Mouse (Mus musculus) embryonic facial prominence, embryonic 14.5 days (tissue): Measurements from ENCODE around the gene Tecpr2. TPM values are rescaled to one million over a fixed set of nuclear protein-coding genes. Genes with fewer than 3 reads are reported as not detected.

Experiments used
- ATAC-seq: fragments of 200-750 bp; cut with Nextera tagmentation; 2 replicates; pipeline ENCODE4 v1.8.0; 2017; ENCODE audit warnings: low read depth, moderate number of reproducible peaks, moderate TSS enrichment
- DNase-seq: peaks from one replicate; pipeline ENCODE4 v3.0.0-alpha.2; 2015; ENCODE audit warnings: low spot score
- H3K27ac ChIP-seq: fragments of 300-500 bp; sonication (generic); replicated peaks from 2 replicates; pipeline ENCODE4 v1.5.1; 2014; ENCODE audit warnings: low read depth, mild to moderate bottlenecking, low read length, moderate library complexity
- H3K27me3 ChIP-seq: fragments of 300-500 bp; sonication (generic); replicated peaks from 2 replicates; pipeline ENCODE4 v1.6.1; 2014; ENCODE audit warnings: low read length; ENCODE audit not compliant: control insufficient read depth, insufficient read depth
- H3K36me3 ChIP-seq: fragments of 300-500 bp; sonication (generic); 2 replicates; pipeline ENCODE4 v1.6.1; 2014; ENCODE audit warnings: low read length, mixed read lengths; ENCODE audit not compliant: control insufficient read depth, insufficient read depth
- H3K4me1 ChIP-seq: fragments of 300-500 bp; sonication (generic); 2 replicates; pipeline ENCODE4 v1.6.1; 2014; ENCODE audit warnings: antibody characterized with exemption, low read length; ENCODE audit not compliant: control insufficient read depth, insufficient read depth
- H3K4me2 ChIP-seq: fragments of 300-500 bp; sonication (generic); 2 replicates; pipeline ENCODE4 v1.6.1; 2014; ENCODE audit warnings: low read depth, mild to moderate bottlenecking, low read length, moderate library complexity, mixed read lengths
- H3K4me3 ChIP-seq: fragments of 300-500 bp; sonication (generic); 2 replicates; pipeline ENCODE4 v1.5.1; 2014; ENCODE audit warnings: low read depth, mild to moderate bottlenecking, low read length
- H3K9ac ChIP-seq: fragments of 300-500 bp; sonication (generic); 2 replicates; pipeline ENCODE4 v1.6.1; 2014; ENCODE audit warnings: low read depth, mild to moderate bottlenecking, low read length, moderate library complexity, mixed read lengths
- H3K9me3 ChIP-seq: fragments of 300-500 bp; sonication (generic); 2 replicates; pipeline ENCODE4 v1.6.1; 2016; ENCODE audit warnings: low read length; ENCODE audit not compliant: control insufficient read depth
- WGBS: fragments of 180-500 bp; shearing (Covaris S2); extraction: QIAGEN DNeasy Blood & Tissue Kit; methylation state at CpG from one replicate; pipeline ENCODE4 v1.1.7; 2014; 5-methylcytosine and 5-hydroxymethylcytosine counted together
- polyA plus RNA-seq: library from polyadenylated mRNA; unstranded; fragments of >200 nt; fragmentation: Nextera tagmentation; extraction: Ambion mirVana; gene quantifications from 2 replicates; pipeline ENCODE4 v1.2.1, GENCODE M21; 2014

Tecpr2 gene
- polyA plus RNA-seq, 1 experiment from 2014 or later, result 4.3 TPM

DNA sequence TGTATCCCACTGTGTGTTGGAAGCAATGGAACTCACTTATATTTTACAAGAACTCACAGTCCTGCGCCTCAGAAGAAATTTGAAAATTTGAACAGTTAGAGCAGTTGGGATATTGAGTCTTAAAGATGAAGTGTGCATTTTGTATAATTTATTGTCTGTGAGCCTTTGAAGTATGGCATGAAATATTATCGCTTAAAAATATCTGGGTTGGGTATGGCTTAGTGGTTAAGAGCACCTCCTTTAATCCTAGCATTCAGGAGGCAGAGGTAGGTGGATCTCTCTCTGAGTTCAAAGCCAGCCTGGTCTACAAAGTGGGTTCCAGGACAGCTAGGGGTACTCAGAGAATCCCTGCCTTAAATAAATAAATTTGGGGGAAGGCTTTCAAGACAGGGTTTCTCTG lies 130.0 kb downstream of the Tecpr2 start:
- Histone ChIP-seq H3K9ac (no peak overlapping the region), H3K4me1 (no peaks in the 10 kb centered on the region), H3K27me3 (no peaks in the 10 kb centered on the region), H3K36me3 (no peaks in the 10 kb centered on the region), H3K4me3 (no peak overlapping the region), H3K9me3 (no peaks in the 10 kb centered on the region), H3K27ac (no peak overlapping the region), H3K4me2 (no peak overlapping the region)
- DNase-seq (no peak), ATAC-seq (no peak)
- 80% methylated on average over 2 of the region's 2 CpGs for WGBS

DNA sequence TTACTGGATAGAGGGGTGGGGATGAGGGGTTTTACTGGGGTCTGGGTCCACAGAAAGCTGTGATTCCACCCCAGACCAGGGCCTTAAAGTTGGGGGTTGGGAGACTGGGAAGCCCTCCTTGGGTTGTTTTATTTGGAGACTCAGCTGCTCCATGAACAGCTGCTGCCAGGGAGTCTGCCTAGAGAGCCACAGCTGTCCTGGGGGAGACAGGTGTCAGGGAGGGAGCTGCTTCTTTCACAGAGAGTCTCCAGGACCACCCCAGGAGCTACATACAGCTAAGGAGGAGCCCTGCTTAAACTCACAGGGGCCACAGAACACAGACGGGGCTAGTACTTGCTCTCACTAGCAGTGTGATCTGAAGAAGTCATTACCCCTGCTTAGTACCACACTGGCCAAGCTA lies 132.1 kb downstream of the Tecpr2 start:
- peak; percentile 81 for DNase-seq
- H3K4me2 ChIP-seq, result no peak overlapping the region
- peak; percentile 82 for ATAC-seq
- no peaks in the 10 kb centered on the region for H3K4me1 ChIP-seq
- WGBS, result 16% methylated on average over 1 of the region's 1 CpGs
- no peaks in the 10 kb centered on the region for H3K27me3 ChIP-seq
- no peak overlapping the region for H3K9ac ChIP-seq
- H3K4me3 ChIP-seq, result no peak overlapping the region
- no peaks in the 10 kb centered on the region for H3K9me3 ChIP-seq
- no peaks in the 10 kb centered on the region for H3K36me3 ChIP-seq
- H3K27ac ChIP-seq, result no peak overlapping the region

DNA sequence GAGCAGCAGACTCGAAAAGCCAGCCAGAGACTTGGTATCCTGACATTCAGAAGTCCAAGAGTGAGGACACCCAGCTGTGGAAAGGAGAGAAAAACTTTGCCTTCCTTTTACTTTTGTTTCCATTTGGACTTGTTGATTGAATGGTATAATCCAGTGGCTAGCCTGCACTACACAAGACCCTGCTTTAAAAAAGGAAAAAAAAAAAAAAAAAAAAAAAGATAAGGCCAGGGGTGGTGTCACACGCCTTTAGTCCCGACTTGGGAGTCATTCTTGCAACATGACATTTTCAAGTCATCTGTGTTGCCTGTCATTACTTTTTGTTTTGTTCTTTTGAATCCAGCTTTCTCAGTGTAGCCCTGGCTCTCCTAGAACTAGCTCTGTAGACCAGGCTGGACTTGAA lies 132.5 kb downstream of the Tecpr2 start:
- H3K4me2 ChIP-seq, result no peak overlapping the region
- no peak overlapping the region for H3K27ac ChIP-seq
- 58% methylated on average over 3 of the region's 3 CpGs for WGBS
- no peaks in the 10 kb centered on the region for H3K27me3 ChIP-seq
- H3K9ac ChIP-seq, result no peak overlapping the region
- no peaks in the 10 kb centered on the region for H3K36me3 ChIP-seq
- no peak overlapping the region for H3K4me3 ChIP-seq
- H3K4me1 ChIP-seq, result no peaks in the 10 kb centered on the region
- no peak for DNase-seq
- H3K9me3 ChIP-seq, result no peaks in the 10 kb centered on the region
- ATAC-seq, result no peak

Other genes with a start within 250 kb of the Tecpr2 start
- gene 1700001K19Rik, start 206.6 kb upstream of the Tecpr2 start, polyA plus RNA-seq, result not detected in 2 replicates
- 763 and 873 TPM in 2 replicates for gene Hsp90aa1, start 186.5 kb upstream of the Tecpr2 start, polyA plus RNA-seq
- gene Wdr20, start 151.3 kb upstream of the Tecpr2 start, polyA plus RNA-seq, result 18.3 and 21.1 TPM in 2 replicates
- 5.3 and 6.1 TPM in 2 replicates for gene Mok, start 48.3 kb upstream of the Tecpr2 start, polyA plus RNA-seq
- 2.4 and 4.1 TPM in 2 replicates for gene Zfp839, start 39.0 kb upstream of the Tecpr2 start, polyA plus RNA-seq
- gene Cinp, start 119 bp upstream of the Tecpr2 start, polyA plus RNA-seq, result 74.7 and 75.0 TPM in 2 replicates
- 11.1 and 13.2 TPM in 2 replicates for gene Ankrd9, start 89.8 kb downstream of the Tecpr2 start, polyA plus RNA-seq
- gene Rcor1, start 150.1 kb downstream of the Tecpr2 start, polyA plus RNA-seq, result 16.8 and 18.0 TPM in 2 replicates